Mouse (Mus musculus) CD4-positive, CD25-positive, alpha-beta regulatory T cell (primary cell): ENCODE measurements around the gene Casc3. TPM values are rescaled to one million over a fixed set of nuclear protein-coding genes. Genes with fewer than 3 reads are reported as not detected.

Experiments
- polyA plus RNA-seq: library from polyadenylated mRNA; unstranded; fragments of 100-300 nt; shearing (Covaris generic); gene quantifications from one replicate; pipeline ENCODE4 v1.2.1, GENCODE M21; 2017

Casc3 gene
- polyA plus RNA-seq = 88.8 TPM

GRCm38 (mm10) chr11:98804605-98805004 is at the start of gene Casc3:
Gene Casc3, plus strand, starts transcription at chr11:98804905.

DNA sequence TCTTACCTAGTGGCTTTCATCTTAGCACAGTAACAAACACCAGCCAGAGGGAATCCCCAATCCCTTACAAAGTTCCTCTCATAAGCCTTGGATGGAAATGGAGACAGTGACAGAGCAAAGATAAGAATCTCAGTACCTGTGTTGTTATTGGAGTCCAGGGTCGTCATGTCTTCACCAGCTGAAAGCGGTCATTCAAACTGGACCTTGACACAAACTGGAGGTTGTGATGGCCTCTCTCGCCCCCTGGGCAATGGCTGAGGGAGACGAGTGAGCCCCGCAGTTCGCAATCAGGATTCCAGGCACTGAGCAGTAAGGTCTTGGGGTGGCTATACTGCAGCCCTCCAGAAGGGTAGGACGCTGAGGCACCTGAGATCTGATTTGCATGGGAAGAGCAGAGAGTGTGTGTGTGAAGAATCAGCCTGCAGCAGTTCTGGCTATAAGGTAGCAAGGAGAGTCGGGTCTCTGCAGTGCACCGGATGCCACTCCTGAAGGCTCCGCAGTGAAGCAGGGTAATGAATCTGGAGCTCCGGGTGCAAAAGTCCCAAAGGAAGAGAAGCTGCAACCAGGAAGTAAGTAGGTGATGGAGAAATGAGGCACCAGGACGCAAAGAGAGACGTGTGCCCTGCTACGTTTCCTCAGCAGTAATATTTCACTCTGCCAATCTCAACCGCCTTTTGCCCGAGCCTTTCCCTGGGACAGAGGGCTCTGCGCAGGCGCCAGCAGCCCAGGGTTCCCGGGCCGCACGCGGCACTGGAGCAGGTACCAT is 29.9 kb upstream of the Casc3 start, which contains the start of gene Nr1d1:
Gene Nr1d1, minus strand, starts transcription at position 752 of the 766 bp plus-strand sequence.

GRCm38 (mm10) chr11:98795015-98795713 is 9.5 kb upstream of the Casc3 start, which contains the start of gene Msl1:
Gene Msl1, plus strand, starts transcription at chr11:98795516.

DNA sequence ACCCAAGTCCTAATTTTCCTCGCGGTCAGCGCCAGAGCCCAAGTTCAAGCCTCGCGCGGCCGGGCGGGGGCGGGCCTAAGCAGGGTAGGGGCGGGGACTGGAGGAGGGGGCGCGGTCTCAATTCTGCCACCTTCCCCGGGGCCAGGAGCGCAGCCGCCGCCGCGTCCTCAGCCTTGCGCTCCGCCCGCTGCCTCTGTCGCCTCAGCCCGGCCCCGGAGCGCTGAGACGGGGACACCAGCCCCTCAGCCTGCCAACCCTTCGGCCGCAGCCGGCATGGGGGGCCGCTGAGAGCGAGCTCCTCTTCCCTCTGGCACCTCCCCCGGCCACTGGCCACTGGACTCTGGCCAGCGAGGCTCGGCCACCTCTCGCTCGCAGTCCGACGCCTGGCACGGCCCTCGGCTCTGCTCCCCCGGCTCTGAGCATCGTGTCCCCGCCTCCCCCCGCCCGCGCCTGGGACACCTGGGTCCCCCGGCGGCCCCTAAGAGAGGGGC is 32.0 kb downstream of the Casc3 start, which contains the start of gene Rapgefl1:
Gene Rapgefl1, plus strand, starts transcription at position 135 of the 491 bp plus-strand sequence.

GRCm38 (mm10) chr11:98863028-98863750 is 58.5 kb downstream of the Casc3 start, which contains the start of gene Wipf2:
Gene Wipf2, plus strand, starts transcription at chr11:98863638.

Other genes with a start within 250 kb of the Casc3 start
- 58.5 TPM for gene Ormdl3, start 217.5 kb upstream of the Casc3 start, polyA plus RNA-seq
- not detected for gene Lrrc3c, start 206.6 kb upstream of the Casc3 start, polyA plus RNA-seq
- gene Gm12355, start 179.2 kb upstream of the Casc3 start, polyA plus RNA-seq = 4.3 TPM
- gene Gsdma3, start 178.5 kb upstream of the Casc3 start, polyA plus RNA-seq = not detected
- gene Gsdma2, start 158.1 kb upstream of the Casc3 start, polyA plus RNA-seq = not detected
- gene Gsdma, start 140.6 kb upstream of the Casc3 start, polyA plus RNA-seq = not detected
- 163 TPM for gene Psmd3, start 122.4 kb upstream of the Casc3 start, polyA plus RNA-seq
- not detected for gene Csf3, start 103.6 kb upstream of the Casc3 start, polyA plus RNA-seq
- 55.5 TPM for gene Med24, start 75.5 kb upstream of the Casc3 start, polyA plus RNA-seq
- 9.1 TPM for gene Thra, start 64.3 kb upstream of the Casc3 start, polyA plus RNA-seq
- gene Nr1d1, start 29.6 kb upstream of the Casc3 start, polyA plus RNA-seq = 4.3 TPM
- 22.0 TPM for gene Msl1, start 9.4 kb upstream of the Casc3 start, polyA plus RNA-seq
- 0.38 TPM for gene Rapgefl1, start 31.9 kb downstream of the Casc3 start, polyA plus RNA-seq
- 3.2 TPM for gene Wipf2, start 58.7 kb downstream of the Casc3 start, polyA plus RNA-seq
- 2.5 TPM for gene Cdc6, start 102.9 kb downstream of the Casc3 start, polyA plus RNA-seq
- gene Rara, start 122.9 kb downstream of the Casc3 start, polyA plus RNA-seq = 68.8 TPM
- 0.43 TPM for gene Gjd3, start 178.1 kb downstream of the Casc3 start, polyA plus RNA-seq
- 13.5 TPM for gene Top2a, start 219.3 kb downstream of the Casc3 start, polyA plus RNA-seq
- gene Igfbp4, start 236.3 kb downstream of the Casc3 start, polyA plus RNA-seq = 335 TPM